Mouse (Mus musculus) 3T3-L1 (cell line): ENCODE data around the gene Piwil1.

ENCODE experiments used
- DNase-seq: peaks from one replicate; pipeline ENCODE4 v3.0.0-alpha.2; 2015; ENCODE audit warnings: low read depth, low spot score

Gene Piwil1

GRCm38 (mm10) chr5:128702224-128702623 lies at the start of gene Piwil1:
TSS of gene Piwil1 (plus strand) at chr5:128702524.
- no peak for DNase-seq

- DNase-seq: no peak
Measured at GRCm38 (mm10) chr5:128656496-128657135, 45.7 kb upstream of the Piwil1 start.

GRCm38 (mm10) chr5:128660101-128660500 lies 42.2 kb upstream of the Piwil1 start:
- no peak for DNase-seq

GRCm38 (mm10) chr5:128662881-128663280 lies 39.4 kb upstream of the Piwil1 start:
- DNase-seq: no peak

- DNase-seq: no peak
Measured at GRCm38 (mm10) chr5:128663976-128664375, 38.3 kb upstream of the Piwil1 start.

- DNase-seq: no peak
Measured at GRCm38 (mm10) chr5:128665045-128665444, 37.3 kb upstream of the Piwil1 start.

- DNase-seq: no peak
Measured at GRCm38 (mm10) chr5:128667303-128667702, 35.0 kb upstream of the Piwil1 start.

- no peak for DNase-seq
Measured at GRCm38 (mm10) chr5:128674124-128674523, 28.2 kb upstream of the Piwil1 start.

GRCm38 (mm10) chr5:128677373-128677772 lies 25.0 kb upstream of the Piwil1 start:
- DNase-seq: no peak

GRCm38 (mm10) chr5:128677861-128678260 lies 24.5 kb upstream of the Piwil1 start:
- no peak for DNase-seq

GRCm38 (mm10) chr5:128681456-128681855 lies 20.9 kb upstream of the Piwil1 start:
- no peak for DNase-seq

- no peak for DNase-seq
Measured at GRCm38 (mm10) chr5:128684192-128684591, 18.1 kb upstream of the Piwil1 start.

GRCm38 (mm10) chr5:128684621-128685020 lies 17.7 kb upstream of the Piwil1 start:
- DNase-seq: no peak

GRCm38 (mm10) chr5:128687139-128687538 lies 15.2 kb upstream of the Piwil1 start:
- no peak for DNase-seq

- no peak for DNase-seq
Measured at GRCm38 (mm10) chr5:128694107-128694506, 8.2 kb upstream of the Piwil1 start.

GRCm38 (mm10) chr5:128694611-128695325 lies 7.6 kb upstream of the Piwil1 start:
- no peak for DNase-seq

- DNase-seq: no peak
Measured at GRCm38 (mm10) chr5:128696824-128697223, 5.5 kb upstream of the Piwil1 start.

GRCm38 (mm10) chr5:128700716-128701115 lies 1.6 kb upstream of the Piwil1 start:
- DNase-seq: no peak

- DNase-seq: no peak
Measured at GRCm38 (mm10) chr5:128703688-128704087, 1.4 kb downstream of the Piwil1 start.

GRCm38 (mm10) chr5:128704134-128704904 lies 2.0 kb downstream of the Piwil1 start:
- DNase-seq: no peak

GRCm38 (mm10) chr5:128706467-128706866 lies 4.1 kb downstream of the Piwil1 start:
- no peak for DNase-seq

- no peak for DNase-seq
Measured at GRCm38 (mm10) chr5:128707271-128707670, 4.9 kb downstream of the Piwil1 start.
